Mouse (Mus musculus) spleen, postnatal 36 days (tissue): ENCODE results near the gene Auts2.

ENCODE experiments used
- DNase-seq, 2 experiments: peaks; one replicate each; pipeline ENCODE4 v3.0.0; 2022; ENCODE audit warnings: low spot score in 2 of 2, mixed read lengths in 1 of 2

The Auts2 gene

DNA sequence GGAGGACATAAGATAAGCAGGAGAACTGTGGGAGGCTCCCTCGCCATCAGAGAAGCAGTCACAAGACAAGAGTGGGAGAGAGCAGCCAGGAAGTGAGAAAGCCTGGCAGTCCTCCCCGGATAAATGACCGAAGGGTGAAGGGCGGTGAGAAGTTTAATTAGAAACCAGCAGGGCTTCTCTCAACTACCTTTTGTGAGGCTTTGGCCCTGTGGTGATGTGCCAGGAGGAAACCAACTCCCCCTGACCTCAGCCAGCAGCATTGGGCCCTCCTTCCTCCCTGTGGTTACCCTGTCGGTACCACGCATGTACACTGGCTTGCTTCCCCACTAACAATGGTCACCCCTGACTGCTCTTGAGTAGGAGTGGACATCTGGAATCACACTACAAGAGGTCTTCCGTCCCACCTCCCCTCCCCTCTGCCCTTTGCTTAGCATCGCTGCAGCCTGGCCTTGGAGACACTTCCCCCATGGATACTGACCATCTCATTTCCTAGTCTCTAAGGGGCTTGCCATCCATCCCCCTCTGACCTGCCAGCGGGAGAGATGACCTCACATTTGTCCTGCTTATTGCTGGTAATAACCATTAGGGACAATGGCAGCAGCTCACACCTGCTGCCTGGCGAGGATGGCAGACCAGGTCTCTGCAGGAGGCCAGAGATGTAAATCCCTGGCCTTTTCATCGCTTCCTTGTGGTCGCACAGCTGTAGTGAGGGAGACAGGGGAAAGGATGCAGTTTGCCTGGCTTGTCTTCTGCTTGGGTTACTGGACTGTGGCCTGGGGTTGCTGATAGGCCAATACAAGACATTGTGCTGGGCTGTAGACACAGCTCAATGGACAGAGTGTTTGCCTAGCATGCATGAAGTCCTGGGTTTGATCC is 958.6 kb downstream of the Auts2 start:
- DNase-seq: no peak

DNA sequence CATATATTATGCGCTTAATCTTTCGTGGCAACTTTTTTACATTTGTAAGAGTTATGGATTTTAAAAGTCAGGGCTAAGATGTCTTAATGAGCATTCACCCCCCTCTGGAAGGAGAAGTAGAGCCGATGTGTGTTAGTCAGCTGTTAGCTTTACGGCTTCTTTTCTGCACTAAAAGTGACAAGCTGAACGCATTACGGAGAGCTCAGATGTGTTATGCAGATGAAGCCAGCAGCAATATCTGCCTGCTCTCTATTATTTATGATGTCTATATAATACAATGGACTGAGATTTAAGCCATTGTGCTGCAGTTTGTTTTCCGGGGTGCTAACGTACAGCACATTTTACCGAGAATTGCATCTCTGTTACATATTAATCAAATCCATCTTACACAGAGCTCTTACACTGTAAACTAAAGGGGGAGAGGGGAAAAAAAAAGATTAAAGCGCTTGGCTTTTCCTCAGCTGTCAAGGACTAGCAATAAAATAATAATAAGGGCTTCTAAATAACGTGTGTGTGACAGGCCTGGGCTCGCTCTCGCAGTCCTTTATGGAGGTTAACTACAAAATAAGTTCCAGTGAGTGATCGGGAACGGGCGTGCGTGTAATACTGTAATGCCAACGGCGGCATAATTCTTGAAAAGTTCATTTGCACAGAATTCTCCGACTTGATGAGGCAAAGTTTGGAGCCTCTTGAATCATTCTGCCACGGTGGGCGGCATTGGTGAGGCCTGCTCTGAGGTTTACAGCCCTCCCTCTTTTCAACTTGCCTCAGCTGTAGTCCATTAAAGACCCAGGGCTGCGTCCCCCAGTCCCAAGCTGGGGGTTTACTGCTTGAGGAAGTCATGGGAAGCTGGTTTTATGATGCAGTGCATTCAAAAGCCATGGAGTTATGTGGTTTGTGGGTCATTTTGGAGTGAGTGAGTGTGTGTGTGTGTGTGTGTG is 961.8 kb downstream of the Auts2 start:
- no peak for DNase-seq

DNA sequence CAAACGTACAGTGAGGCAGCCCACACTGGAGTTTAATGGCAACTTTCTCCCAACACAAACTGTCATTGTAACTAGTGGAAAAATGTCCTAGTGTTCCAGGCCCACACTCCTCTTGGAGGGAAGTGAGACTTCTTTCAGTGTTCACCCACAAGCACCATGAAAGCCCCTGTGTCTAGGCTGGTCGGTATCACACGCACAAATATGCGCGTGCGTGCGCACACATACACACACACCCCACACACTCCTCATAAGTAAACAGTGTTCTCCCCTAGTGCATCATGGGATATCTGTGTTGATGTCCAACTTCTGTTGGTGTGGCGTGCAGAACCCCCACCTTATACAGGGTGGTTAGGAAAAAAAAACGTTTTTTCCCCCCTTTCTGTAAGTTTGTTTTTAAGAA is 964.4 kb downstream of the Auts2 start:
- no peak for DNase-seq

DNA sequence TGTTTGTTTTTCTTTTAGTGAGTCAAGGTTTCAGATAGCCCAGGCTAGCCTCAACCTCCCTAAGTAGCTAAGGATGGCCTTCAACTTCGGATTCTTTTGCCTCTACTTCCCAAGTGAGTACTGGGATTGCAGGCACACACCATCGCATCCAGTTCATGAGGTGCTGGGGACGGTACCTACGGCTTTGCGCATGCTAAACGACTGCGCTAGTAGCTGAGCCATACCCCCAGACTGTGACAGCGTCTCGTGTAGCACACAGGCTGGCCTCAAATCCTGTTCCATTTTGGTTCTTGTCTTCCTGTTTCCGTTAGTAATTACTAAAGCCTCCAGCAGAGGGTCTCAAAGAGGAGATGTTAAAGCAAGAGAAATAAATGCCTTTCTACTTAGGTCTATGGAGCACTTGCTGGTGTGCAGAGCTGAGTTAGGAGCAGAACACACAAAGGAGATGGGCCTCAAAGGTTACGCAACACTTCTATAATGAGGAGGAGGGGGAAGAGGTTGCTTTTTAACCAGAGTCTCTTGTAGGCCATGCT is 967.3 kb downstream of the Auts2 start:
- no peak for DNase-seq

DNA sequence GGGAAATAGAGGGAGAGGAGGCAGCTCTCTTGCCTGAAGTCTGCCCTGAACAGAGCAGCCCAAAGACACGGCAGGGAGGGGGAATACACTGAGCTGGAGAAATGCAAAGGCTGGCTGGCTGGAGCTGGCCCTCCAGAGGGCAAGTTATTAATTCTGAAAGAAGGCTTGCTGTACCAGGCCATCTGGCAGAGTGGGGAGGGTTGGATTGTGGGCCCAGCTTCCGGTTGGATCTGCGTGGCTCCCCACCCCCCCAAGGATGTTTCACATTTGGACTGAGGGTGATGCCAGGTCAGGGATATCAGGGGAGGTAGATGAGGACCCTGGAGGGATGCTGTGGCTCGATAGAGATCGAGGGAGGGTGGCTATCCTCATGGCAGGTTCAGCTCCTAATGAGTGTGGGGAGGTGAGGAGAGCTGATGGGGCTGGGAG is 968.0 kb downstream of the Auts2 start:
- no peak for DNase-seq

DNA sequence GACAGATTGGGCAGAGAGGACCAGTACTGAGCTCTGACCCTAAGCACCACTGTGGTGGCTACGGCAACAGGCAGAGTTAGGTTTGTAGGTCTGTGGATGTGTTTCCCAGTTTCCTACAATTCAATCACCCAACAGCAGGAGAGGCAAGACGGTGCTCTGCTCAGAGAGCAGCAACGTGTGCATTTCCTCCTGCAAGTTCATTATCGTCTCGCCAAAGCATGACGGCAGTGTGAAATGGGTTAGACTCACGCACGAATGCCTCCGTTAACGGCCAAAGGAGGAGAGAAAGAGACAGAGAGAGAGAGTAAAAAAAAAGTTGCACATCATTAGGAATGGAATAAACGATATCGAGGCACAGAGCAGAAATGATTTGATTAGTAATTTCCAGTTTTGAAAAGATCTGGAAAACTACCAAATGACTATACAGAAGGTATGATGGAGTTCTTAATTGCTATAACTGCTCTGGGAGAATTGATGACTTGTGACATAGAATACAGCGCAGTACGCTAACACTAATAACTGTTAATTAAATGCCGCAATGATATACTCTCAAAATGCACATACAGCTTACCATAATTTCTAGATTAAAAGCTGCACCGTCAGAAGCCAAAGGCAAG is 968.6 kb downstream of the Auts2 start:
- DNase-seq: no peak

DNA sequence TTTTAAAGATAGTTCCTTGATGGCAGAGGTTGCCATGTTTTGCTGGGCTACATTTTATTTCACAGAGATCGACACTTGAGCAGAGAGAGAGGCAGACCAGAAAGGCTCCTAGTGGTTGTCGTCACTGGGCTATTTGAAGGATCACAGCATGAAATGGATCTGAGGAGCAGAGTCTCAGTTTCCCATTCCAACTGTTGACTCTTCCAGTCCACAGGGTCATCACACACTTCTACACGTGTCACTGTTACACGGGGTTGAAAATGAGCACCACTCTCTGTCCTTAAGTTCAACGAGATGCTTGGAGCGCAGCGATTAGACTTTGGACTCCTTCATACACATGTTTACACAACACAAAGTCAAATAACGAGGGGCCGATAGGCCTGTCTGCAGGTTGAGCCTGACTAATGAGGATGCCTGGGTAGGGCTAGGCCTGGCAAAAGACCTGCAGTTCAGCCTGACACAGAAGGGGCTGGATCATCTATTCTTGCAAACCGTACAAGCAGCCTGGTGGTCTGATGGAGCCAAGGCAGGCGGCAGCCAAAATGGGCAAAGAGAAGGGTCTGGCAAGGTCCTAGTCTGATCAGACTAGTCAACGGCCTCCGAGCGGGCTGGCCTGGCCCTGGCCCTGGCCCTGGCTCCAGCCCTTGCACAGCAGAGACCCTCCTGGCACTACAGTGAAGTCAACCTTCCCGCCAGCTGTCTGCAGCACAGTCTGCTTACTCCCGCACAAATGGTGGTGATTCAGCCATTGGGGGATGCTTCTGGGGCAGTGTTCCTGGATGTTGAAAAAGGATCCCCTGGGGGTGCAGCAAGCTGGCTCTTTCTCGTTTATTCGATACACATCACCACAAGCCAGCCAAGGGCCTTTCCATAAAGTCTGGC is 969.6 kb downstream of the Auts2 start:
- no peak for DNase-seq

DNA sequence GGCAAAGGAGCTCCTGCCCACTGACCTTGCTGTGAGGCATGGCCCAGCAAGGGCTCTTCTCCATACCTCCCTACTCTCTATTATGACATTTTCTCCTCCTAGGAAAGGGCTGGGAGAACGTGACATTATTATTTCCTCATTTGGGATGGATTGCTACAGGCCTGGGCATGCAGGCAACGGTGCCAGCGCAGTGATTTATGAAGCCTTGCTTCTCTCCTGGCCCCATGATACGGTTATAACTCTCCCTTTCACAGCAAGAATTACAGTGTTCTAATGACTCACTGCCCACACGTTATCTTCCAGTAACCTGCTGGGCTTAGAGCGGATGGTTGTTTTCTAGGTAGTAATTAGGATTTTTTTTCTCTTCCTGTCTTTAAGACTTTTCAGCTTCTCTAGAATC is 977.1 kb downstream of the Auts2 start:
- DNase-seq: no peak

DNA sequence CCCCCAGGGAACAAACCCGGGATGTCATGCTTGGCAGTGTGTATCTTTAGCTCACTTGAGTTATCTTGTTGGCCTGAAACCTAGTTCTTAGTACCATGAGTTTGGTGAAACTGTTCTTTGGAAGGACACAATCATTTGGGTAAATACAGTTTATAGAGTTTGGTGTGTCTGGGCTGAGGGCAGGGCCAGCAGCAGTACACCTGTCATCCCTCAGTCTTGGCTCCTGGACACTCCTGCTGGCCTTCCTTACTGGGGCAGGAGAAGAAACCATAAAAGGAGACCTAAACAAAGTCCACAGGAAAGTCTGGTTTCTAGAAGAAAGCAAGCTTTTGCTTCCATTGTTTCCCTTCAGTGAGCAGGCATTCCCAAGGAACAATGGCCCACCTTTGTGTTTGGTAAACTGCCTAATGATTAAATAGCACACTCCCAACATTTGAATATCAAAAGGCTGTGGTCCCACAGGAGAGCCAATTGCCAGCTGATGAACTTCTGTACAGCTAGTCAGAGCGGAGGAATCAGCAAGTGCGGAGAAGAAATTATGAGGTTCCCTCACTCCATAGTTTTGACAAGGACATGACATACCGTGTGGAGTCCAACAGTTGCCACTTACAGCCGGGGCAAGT is 979.4 kb downstream of the Auts2 start:
- no peak for DNase-seq

DNA sequence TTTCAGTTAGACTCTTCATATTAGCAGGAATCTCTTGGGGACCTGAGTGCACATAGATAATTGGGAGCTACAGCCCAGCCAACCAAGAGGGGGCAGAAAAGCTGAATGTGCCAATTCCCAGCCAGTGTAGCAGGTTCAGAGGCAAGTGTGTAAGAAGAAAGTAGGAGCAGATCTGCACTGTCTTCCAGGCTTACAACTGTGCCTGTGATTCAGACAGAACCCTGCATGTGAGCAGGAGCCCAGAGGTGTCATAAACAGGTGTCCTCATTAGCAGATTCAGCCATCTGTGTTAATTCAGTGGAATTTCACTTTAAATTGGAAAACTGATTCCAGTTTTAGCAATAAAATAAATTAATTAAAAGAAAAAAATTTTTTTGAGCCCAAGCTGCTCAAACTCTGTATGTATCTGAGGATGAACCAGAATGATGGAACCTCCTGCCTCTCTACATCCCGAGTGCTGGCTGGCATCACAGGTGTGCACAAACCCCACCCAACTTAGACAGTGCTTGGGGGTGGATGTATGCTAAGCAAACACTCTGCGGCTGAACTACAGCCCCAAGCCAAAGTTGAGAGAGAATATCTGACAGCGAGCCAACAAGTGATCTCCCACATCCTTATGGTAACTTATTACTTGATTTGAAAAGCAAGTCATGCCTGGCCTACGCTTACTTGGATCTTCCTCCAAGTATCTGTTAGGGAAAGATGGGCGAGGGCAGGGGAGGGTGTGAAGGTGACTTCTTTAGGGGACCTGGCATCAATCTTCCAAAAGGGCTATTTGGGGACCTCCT is 982.2 kb downstream of the Auts2 start:
- no peak for DNase-seq

DNA sequence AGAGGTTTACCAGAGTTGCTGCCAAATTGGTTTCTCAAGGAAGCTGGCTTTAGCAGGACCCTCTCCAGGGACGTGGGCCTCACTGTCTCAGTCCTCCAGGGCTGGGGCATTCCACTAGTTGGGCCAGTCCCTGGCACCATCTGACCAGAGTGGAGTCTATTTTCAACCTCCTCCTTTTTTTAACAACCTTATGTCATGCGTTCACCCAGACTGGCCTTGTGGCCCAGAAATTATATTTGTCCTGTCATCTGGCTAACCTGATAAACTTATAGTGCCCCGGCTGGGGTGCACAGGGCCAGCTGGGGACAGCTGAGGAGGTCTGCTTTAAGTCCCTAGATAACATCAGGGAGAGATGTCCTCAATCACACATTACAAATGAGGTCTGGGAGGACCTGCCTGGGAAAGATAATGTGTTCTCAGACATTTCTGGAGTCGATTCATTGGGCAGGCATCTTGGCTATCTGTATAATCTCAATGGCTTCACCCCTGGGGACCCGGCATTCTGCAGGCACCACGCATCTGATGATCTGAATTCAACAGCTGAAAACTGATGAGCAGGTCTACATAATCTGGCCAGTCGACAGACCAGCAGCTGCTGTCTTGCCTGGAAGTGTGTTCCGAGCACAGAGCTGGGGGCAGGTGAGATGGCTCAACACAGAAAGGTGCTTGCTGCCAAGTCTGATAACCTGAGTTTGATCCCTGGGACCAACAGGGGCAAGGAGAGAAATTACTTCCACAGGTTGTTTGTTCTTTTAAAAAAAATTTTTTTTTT is 984.6 kb downstream of the Auts2 start:
- no peak for DNase-seq

DNA sequence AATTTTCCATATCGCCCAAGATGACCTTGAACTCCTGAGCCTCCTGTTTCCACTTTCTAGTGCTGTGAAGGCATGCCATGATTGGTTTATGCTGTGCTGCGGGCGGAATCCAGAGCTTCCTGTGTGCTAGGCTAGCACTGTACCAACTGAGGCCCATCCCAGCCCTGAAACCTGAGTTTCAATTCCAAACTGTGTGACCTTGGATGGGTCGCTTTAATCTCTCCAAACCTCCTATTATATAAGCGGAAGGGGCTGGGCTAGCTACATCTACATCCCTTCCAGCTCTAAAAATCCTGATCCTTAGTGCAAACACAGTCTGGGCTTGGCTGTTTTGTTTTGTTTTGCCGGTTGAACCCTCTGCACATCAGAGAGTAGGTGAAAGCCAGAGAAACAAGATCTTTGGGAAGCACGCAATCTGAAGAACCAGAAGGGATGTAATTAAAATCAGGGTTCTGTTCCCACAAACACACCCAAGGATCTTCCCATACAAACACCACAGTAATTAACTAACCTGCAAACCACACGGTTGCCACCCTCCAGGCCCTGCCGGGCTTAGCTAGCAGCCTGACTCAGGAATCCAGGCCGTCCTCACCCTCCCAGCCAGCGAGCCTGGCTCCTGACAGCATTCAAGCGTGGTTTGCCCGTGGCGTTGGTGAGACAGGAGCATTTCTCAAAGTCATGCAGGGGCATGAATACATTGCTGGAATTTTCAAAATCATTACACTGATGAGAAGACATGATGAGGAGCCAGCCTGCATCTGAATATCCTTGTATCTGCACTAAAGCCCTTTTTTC is 985.4 kb downstream of the Auts2 start:
- no peak for DNase-seq

DNA sequence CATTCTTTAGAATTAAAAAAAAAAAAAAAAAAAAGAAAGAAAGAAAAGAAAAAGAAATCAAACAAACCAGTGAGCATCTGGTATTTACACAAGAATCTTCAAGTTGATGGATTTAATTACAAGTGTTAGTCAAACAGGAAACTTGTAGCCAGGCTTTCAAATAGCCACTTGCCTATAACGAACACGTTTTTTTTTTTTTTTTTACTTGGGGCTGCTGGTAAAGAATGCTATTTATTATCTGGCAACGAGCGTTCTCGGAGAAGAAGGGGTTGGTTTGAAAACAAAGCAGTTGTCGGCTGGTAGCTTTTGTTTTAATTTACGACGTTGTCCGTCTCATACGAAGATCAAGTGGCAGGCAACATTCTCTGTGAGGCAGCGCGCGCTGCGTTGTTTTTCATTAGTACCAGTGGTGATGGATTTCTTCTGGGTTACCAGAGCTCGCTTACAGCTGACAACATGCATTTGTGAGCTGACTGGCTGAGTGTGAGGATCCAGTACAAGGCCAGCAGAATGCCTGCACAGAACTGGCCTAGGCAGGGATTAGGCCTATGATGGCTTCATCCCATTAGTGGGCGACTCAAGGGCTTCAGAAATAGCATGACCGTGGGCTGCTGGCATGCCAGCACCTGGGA is 994.1 kb downstream of the Auts2 start:
- no peak for DNase-seq

DNA sequence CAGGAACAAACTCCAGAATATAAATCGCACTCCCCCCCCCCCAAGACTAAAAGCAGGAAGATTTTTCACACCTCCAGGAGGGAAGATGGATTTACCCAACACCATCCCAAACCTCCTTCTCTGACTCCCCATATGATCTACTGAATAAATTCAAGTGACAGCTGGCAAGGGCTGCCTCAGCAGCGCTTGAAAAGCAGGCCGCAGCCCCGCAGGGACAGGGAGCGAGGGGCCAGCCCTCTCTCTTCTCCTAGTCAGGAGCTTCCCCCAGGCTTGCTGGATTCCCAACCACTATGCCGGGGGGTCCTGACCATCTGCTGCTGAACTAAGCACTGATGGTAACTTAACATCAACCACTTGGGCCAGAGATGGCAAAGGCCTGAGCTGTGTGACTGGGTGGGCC is 995.2 kb downstream of the Auts2 start:
- no peak for DNase-seq

DNA sequence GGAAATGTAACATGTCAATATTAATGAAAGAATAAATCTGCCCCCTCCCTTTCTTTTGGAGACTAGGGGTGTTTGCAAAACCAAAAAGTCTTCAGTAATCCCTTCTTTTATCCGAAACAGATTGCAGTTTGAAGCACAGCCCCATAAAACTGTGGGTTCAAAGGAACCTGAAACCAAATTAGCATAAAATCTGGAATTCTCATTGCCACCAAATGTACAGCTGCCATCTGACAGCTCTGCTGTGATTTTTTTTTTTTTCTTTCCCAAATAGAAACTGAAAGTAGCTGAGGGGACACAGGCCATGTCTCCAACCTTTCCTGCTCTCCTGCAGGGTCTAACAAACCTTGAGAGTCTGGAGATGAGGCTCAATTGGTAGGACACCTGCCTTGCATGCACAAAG is 996.7 kb downstream of the Auts2 start:
- DNase-seq: no peak

DNA sequence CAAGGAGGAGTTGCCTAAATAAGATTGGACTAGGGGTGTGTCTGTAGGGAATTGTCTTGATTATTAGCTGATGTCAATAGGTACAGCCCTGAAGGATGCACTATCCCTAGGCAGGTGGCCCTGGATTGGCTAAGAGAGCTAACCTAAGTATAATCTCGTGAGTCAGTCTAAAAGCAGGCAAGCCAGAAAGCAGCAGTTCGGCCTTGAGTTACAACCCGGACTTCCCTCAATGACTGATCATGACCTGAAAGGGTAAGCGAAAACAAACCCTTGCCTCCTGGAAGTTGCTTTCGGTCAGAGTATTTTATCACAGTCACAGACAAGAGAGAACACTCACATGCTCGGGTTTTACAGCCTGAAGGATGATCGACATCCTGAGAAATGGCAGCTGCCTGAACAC is 998.8 kb downstream of the Auts2 start:
- no peak for DNase-seq

DNA sequence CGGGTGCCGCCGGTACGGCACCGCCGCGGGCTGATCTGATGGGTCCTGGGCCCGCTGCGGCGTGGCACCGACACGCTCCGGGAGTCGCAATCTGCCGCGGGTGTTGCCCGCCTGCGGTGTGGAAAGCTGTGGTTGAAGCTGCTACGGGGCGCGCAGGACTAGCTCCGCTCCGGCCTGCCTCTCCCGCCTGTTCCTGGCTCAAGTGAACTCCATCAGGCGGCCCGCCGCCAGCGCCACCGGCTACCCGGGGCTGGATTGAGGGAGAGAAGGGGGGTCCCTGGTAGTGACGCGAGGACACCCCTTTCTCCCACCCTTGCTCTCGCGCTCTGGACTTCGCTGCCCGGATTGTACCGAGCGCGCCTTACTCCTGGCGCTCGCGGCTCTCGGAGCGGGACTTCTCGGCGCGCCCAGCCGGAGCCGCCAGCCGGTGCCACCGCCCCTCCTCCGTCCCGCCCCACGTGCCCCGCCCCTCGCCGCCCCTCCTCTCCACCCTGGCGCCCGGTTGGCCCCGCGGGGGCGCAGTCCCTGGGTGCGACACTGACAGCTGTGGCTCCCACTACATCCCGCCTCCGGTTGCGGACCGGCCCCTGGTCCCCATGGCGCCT is 1004.7 kb downstream of the Auts2 start:
- no peak for DNase-seq
